Mouse (Mus musculus) frontal cortex, postnatal 10 days (tissue): ENCODE data around the gene Zfp189.
"Not testable (repeated sequence)": the region's sequence is repeated elsewhere in the genome, so short reads cannot be mapped to it uniquely, and the experiment has no call there.

Experiments used
- DNase-seq, 2 experiments: peaks; one replicate each; pipeline ENCODE4 v3.0.0; 2022; ENCODE audit warnings: low spot score in 2 of 2, mixed read lengths in 1 of 2

Zfp189 gene

DNA sequence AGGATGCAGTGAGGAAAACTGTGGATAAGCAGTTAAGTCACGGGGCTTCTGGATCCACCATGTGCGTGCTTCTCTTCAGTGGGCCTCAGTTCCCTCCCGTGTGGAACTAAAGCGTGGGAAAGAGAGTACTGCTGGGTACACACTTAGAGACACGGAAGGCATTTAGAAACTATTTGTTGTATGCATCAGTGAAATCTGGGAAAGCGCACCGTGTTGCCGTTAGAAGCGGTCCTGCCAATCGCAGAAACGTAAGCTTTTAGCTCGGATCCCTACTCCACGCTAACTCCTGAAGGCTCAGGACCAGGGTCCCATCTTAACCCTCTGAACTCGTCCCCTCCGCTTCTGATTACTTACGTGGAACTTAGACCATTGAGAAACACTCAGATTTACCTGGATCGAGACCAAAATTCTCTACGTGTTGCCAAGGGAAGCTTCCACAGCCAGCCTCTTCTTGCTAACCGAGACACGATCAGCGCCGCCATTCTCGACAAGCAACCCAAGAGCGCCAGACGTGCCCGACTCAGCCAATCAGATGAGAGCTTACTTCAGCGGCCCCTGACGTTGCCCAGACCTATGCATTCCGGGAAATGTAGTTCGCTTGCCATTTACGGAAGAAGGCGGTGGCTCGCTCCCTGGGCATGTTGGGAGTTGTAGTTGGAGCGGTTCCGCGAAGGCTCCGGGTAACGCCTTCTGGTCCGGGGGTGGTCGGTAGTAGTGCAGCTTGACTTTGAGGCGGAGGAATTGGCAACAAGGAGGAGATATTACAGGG, at the start of gene Zfp189, which contains the start of gene Mrpl50:
TSS of gene Zfp189 (plus strand) at position 605 of the 769 bp plus-strand sequence.
TSS of gene Mrpl50 (minus strand) at position 522 of the 769 bp plus-strand sequence.
- peak; percentile 95 to 96 for DNase-seq

DNA sequence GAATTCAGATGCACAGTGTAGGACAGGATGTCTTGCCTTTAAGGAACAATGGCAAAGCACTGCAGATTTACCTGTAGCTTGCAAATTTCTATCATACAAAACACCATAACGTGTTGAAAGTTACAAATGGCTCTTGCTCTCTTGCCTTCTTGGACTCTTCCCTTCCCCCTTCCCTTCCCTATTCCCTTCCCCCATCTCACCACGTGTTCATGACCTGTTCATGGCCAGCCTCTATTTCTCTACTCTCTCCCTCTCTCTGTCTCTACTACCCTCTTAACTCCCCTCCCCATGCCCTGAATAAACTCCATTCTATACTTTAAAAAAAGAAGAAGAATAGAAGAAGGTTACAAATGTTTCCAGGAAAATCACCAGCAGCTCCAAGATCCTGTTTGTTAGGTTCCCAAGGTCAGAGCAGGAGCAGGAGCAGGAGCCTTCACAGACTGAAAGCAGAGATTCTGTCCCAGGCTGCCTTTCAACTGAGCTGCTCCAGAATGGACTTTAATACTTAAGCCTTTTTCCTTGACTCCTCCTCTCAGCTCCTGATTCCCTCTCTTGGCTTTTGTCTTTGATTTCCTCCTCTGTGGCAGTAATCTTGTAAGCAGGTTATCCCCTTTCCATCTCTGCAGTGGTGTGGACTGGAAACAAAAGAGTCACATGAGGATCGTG, 47.4 kb upstream of the Zfp189 start, which contains the start of gene Acnat1:
TSS of gene Acnat1 (minus strand) at position 478 of the 666 bp plus-strand sequence.
- no peak for DNase-seq

DNA sequence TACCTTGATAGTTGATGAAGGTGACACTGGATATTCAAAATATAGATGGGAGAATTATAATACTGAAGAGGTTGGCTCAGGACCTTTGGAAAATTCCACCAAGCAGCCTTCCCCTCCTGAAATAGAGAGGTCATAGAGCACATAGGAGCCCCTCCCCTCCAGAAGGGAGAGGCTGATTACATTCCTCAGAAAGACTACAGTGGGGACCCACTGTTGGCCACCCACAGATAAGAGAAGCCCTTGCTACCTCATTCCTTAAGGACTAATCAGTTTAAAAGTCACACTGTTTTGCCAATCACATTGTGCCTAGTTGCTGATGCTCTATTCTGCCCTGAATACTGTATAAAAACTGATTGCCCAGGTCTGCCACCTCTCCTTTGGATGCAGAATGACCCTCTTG, 46.4 kb upstream of the Zfp189 start:
- DNase-seq: no peak

DNA sequence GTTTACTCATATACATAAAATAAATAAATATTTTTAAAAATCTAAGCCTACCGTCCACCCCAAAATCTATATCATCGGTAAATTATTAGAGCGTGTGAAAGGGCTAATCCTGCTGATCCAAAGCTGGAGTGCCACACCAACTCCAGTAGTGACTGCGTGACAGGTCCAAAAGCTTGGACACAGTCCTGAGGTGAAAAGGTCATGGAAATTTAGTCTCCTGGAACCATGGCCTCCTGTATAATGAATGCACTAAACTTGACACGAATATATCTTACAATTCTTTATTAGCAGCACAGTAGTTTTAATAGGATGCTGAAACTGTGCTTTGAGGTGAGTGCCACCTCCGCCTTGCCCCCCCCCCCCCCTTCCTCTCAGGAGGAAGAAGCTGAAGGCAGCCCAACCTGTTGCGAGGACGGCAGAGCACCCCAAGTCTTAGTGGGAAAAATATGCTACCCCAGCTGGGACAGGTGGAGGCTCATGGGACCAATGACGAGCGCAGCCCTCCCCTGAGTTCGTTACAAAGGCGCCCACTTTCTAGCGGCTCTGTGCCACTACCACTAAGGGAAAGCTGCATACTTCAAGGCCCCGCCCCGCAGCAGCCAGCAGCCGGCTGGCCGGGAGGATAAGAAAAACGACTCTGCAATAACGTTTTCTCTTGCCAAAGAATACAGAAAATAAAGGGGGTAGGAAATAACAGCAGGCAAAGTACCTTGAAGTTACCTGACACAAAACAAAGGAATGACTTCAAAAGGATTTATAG, 42.7 kb upstream of the Zfp189 start:
- DNase-seq: no peak

DNA sequence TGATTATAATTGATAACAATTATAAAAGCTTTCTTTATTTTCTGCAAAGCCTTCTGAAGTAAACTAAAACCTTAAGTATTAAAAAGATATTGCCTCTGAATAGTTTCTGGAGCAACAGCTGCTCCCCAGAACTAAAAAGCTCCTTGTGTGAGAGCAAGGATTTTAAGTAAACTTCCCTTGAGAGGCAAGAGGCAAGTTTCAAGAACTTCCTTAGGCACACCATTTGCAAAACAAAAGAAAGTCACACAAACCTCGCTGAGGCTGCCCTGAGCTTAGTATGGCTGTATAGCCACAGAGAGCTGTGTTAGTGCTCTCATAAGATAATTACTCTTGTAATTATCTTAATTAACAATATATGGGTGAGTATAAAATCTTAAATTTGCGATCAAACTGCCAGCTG, 41.9 kb upstream of the Zfp189 start:
- DNase-seq: not testable (repeated sequence)

DNA sequence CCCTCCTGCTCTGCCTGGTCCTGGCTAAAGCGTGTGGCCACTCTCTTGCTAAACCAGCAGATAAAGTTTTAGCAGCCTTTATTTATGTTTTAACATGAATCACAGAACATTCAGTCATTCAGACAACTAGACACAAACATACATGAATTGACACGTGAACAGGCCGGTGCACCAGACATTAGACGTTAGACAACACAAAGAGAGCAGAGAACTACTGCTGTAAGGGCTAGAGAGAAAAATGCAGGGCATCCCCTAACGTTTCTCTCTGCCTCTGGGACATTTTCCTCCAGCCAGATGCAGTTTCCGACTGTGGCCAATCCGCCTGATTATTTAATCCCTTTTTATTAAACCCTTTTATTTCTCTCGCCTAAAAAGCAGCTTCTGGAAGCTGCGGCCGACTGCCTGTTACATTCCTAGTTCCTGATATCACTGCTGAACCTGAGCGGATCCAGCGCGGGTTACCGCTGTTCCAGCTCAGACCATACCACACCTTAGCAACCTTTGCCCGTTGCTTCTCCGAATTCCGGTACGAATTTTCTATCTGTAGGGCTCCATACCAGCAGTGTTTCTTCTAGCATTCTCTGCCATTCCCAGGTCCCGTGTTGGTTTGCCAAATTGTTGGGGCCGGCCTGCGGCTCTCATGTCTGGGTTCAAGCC, 40.7 kb upstream of the Zfp189 start:
- no peak for DNase-seq

DNA sequence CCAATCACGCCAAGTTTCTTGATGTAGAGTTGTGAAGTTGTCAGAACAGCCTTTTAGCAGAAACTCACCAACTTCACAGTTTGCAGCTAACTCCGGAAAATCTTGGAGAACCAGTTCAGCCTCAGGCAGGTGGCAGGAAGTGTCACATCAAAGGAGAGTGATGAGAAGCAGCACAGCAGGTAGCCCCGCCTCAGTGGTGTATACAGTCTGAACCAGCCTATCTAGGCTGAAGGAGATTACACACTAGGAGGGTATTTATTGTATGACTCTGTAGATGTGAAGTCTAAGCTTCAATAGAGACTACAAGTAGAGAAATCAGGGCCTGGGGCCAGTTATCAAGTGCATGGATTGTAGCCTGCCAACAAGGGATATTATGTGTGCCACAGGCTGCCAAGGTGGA, 40.1 kb upstream of the Zfp189 start:
- DNase-seq: no peak

DNA sequence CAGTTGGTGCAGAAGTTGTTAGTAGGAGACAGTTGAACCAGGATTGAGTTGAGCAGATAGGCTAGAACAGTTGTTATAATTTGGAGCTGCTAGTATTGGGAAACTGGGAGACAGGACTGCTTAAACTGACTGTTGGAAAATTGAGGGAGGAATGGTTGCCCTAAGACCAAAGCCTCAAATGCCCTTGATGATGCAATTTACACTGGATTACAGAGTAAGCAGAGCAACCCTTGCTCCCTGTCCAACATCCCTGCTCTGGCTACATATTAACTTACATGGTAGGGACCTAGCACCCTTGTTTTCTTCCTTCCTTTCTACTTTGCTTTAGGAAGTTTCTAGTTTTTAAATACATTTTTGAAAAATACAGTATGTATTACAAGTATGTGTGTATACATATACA, 35.5 kb upstream of the Zfp189 start:
- DNase-seq: no peak

DNA sequence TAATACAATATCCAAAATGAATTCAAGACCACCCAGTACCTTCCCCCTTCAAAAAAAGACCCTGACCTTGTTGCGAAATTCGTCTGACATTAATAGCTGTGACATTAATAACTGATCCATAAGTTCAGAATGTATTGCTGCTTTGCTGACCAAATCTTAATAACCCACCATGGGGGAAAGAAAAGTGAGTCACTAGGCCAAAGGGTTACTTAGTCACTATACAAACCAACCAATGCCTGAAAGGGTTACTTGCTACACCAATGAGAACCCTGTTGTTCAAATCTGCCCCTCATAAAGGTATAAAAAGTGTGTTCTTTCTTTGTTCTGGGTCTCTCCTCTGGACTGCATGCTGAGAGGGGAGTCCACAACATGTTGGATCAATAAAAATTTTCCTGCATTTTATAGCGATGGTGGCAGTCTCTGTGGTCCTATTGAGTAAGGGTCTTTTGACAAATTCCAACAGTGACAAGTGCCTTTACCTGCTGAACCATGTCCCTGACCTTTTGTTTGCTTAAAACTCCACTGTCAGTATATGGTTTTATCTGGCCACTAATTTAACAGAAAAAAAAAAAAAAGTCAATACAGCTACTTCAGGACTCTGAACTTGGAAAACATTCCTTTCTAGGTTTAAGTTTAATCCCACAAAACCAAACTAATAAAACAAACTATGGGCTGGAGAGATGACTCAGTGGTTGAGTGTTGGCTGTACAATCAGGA, 34.9 kb upstream of the Zfp189 start:
- not testable (repeated sequence) for DNase-seq

DNA sequence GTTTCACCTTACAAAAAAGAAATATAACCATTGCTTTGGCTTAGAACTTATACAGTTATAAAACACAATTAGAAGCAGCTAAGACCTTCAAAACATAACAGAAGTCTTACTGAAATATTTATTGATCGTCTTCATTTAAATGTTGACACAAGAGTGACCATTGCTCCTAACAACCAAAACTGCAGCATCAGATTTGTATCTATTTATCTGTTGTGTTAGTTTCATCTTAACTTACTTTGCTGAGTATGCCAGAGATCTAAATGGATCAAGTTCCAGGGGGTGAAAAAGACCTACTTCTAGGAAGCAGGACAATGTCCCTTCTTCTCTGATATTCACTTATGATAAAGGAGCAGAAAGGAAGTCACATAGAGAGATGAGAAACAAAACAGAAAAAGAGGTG, 17.4 kb upstream of the Zfp189 start:
- DNase-seq: no peak

DNA sequence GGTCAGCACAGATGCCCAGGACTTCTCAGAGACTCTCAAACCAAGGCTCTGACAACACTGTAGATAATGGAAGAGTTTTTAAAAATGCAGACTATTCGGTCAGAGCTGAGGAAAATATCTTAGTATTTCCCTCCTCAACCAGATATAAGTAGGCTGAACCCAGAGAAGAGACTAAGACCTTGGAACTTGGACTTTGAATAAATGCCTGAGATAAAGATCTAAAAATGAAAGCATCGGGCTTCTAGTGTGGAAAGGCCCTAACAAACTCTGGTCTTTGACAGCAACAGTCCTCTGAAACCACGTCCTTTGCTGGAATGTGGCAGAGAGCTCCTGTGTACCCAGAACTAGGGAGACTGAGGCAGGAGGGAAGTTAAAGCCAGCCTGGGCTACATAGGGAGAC, 14.6 kb upstream of the Zfp189 start, which contains the start of gene Baat:
TSS of gene Baat (minus strand) at position 172 of the 400 bp plus-strand sequence.
- no peak for DNase-seq

DNA sequence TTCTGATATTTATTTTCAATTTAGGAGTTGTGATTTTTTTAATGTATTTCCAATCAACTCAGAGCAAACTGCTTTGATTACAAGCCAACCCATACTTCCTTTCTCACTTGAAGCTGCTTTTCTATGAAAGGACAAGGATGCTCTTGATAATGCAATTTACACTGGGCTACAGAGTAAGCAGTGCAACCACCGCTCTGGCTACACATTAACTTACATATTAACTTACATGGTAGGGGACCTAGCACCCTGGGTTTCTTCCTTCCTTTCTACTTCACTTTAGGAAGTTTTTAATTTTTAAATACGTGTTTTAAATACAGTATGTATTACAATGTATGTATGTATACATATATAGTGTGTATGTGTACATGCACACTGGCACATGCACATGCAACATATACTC, 11.8 kb upstream of the Zfp189 start:
- no peak for DNase-seq

DNA sequence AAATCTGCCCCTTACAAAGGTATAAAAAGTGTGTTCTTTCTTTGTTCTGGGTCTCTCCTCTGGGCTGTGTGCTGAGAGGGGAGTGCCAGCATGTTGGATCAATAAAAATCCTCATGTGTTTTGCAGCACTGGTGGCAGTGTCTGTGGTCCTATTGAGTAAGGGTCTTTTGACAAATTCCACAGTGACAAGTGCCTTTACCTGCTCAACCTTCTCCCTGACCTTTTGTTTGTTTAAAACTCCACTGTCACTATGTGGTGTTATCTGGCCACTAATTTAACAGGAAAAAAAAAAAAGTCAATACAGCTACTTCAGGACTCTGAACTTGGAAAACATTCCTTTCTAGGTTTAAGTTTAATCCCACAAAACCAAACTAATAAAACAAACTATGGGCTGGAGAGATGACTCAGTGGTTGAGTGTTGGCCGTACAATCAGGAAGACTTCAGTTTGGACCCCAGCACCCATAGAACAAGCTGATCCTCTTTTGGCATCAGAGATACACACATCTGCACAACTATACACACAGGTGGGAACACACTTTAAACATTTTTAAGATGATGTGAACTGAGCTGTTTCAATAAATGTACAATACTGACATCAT, 10.6 kb upstream of the Zfp189 start:
- not testable (repeated sequence) for DNase-seq

DNA sequence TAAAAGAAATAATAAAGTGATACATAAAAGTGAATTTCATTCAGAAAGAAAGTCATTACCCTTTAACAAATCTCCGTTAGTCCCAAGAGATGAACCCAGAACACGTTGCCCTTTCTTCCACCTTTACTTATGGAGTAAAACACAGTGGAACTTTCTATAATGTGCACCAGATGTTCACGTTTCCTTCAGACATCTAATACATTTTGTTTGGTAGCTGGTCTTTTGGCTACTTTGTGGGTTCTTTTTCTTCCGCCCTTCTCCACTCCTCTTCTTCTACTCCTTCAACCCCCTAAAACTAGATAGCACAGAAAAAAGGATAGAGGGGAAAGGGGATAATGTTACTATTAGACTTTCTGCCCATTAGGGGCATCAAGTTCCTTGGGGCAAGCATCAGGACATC, 8.3 kb upstream of the Zfp189 start:
- no peak for DNase-seq

DNA sequence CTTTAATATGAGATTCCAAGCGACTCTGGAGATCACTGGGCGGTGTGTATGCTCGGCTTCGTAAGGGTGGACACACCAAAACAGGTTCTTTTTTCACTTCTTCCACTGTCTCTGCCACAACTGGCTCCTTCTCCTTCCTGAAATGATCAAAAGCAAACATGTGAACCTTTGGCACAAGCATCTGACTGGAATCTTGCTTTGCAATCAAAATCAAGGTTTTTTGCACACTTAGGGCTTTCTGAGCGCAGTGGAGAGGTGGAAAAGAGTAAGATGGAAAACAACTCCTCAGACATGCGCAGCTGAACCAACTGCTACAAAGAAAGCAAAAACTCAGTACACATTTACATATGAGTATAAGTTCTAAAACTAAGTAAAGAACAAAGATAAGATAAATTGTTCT, 6.5 kb upstream of the Zfp189 start:
- no peak for DNase-seq

DNA sequence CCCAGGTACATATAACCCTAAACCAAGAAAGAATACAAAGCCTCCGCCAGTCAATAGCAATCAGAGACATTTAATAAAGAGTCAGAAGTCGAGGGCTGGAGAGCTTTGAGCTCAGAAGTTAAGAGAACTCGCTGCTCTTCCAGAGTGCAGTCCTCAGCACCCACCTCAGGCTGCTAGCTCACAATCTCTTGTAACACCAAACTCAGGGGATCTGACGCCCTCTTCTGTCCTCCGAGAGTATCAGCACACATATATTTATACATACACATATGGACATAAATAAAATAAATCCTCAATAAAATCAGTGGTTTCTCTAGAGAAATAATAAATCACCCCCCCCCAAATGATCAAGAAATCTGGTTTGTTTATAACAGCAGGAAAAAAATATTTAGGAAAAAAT, 1.5 kb upstream of the Zfp189 start:
- DNase-seq: no peak

DNA sequence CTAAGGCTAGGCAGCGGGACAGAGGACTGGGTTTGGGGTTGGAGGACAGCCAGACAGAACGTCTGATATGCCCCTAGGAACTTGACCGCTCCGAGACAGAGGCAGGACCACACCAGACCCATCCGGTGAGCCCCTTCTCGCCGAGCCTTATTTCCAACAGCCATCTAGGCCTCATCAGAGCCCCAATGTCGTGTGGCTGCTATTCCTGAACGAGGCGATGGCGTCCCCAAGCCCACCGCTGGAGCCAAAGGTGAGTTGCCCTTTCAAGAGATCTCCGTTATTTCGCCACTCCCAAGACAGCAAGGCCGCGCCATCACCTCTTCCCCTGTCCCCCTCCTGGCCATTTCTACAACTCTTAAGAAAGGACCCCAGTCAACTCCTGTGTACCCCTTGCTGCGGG, 370 bp downstream of the Zfp189 start:
- DNase-seq: no peak

DNA sequence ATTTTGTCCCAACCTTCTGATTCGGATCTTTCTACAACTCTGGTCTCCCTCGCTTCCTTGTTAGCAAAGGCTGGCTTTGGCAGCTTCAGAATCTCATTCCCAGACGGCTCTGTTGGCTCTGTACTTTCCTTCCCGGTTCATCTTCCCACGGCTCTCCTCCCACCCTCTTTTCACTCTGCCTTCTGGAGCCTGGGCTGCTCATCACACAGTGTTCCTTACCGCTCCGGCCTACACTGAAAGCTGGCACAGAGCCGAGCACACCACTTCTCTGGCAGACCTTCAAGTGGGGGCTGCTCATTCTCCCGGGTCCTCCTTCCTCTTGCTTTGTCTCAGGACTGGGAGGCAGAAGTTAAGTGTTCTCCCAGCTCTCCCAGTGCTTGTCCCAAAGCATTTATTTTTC, 1.6 kb downstream of the Zfp189 start:
- DNase-seq: peak; percentile 56 to 68

DNA sequence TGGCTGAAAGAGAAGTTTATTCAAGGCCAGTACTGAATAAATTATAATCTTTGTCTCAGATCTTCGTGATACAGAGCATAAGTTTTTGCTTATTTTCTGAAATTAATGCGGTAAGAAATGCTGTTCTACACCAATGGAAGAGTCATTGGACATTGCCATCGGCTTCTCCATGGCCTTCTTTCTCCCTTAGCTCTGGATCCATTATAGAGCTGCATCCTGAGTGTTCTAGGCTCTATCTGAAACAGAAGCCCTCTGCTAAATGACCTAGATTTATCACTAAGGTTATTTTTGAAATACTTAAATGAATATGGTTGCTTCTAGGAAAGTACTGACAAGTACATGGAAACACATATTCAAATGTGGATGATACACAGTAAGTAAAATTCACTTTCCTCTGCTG, 14.1 kb downstream of the Zfp189 start:
- DNase-seq: no peak

DNA sequence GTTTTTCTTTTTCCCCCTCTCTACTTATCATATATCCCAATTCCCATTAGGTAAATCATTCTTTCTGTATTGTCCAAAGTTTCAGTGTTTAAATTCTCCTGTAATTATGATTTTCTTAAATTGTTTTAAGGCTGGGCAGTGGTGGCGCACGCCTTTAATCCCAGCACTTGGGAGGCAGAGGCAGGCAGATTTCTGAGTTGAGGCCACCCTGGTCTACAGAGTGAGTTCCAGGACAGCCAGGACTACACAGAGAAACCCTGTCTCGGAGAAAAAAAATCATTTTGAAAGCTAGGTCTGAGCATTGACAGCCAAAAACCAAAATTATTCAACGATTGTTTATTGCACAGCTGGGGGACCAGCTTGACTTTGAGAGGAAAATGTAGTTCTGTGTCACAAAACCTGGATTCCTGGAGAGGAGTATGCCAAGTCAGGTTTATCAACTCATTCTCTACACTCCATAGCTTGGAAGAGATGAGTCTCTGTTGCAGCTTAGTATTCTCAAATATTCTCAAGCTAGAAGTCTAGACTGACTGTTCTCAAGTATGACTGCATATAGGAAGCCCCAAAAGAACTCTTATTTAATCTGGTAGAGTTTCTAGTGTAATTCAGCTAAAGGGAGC, 14.8 kb downstream of the Zfp189 start:
- no peak for DNase-seq
